Mouse (Mus musculus) megakaryocyte, adult 5-6 weeks (primary cell): ENCODE results near the gene Adi1. TPM values are rescaled to one million over a fixed set of nuclear protein-coding genes. Genes with fewer than 3 reads are reported as not detected.

Experiments
- total RNA-seq, 2 experiments: library from RNA; stranded (forward) in 1 of 2; stranded (reverse) in 1 of 2; fragments of 153-499, 151-499 nt in 1 of 2; fragments of 221-1000, 200-1000 nt in 1 of 2; gene quantifications; 2 replicates each; pipeline versions ENCODE4 v1.2.3 to v1.2.4; 2015 to 2017

Adi1 gene
- total RNA-seq, 2 experiments from 2014 or later = 7.6 to 32.0 TPM

Other genes with a start within 250 kb of the Adi1 start
- not detected in 2 replicates for gene Dcdc2c, start 122.8 kb upstream of the Adi1 start, total RNA-seq (2015)
- gene Dcdc2c, start 122.8 kb upstream of the Adi1 start, total RNA-seq (2017) = 0.45 TPM in 1 of 2 replicates, not detected in the other
- not detected in 2 replicates for gene Allc, start 92.7 kb upstream of the Adi1 start, total RNA-seq (2015)
- gene Allc, start 92.7 kb upstream of the Adi1 start, total RNA-seq (2017) = not detected in 2 replicates
- gene Colec11, start 51.9 kb upstream of the Adi1 start, total RNA-seq (2015) = 0.25 TPM in 1 of 2 replicates, not detected in the other
- gene Colec11, start 51.9 kb upstream of the Adi1 start, total RNA-seq (2017) = 0.92 TPM in 1 of 2 replicates, not detected in the other
- gene Rps7, start 39.3 kb upstream of the Adi1 start, total RNA-seq (2015) = 1,498 and 1,642 TPM in 2 replicates
- gene Rps7, start 39.3 kb upstream of the Adi1 start, total RNA-seq (2017) = 2,690 and 2,962 TPM in 2 replicates
- 17.1 and 21.2 TPM in 2 replicates for gene Rnaseh1, start 25.6 kb upstream of the Adi1 start, total RNA-seq (2015)
- gene Rnaseh1, start 25.6 kb upstream of the Adi1 start, total RNA-seq (2017) = 13.5 and 19.5 TPM in 2 replicates
- 25.9 and 29.7 TPM in 2 replicates for gene Trappc12, start 75.2 kb downstream of the Adi1 start, total RNA-seq (2015)
- 34.3 and 40.3 TPM in 2 replicates for gene Trappc12, start 75.2 kb downstream of the Adi1 start, total RNA-seq (2017)
- 21.2 and 22.7 TPM in 2 replicates for gene Eipr1, start 76.6 kb downstream of the Adi1 start, total RNA-seq (2015)
- 26.9 and 33.8 TPM in 2 replicates for gene Eipr1, start 76.6 kb downstream of the Adi1 start, total RNA-seq (2017)